Mouse (Mus musculus): ENCODE measurements around the gene Adamts2.

GRCm38 (mm10) chr11:50576521-50576920 lies 25.4 kb upstream of the Adamts2 start:
- TF ChIP-seq CTCF (IDR thresholded peaks at IDR 0.05; ENCODE audit: extremely low read depth, insufficient read depth, low read length) (no peak), POLR2A (IDR thresholded peaks at IDR 0.05; ENCODE audit: extremely low read depth, insufficient read depth, low read length) (no peak)

Measured in cortical plate, adult 2 months (tissue).